Mouse (Mus musculus) spleen, adult 2 months (tissue): ENCODE results near the gene Slc9a2. TPM values are rescaled to one million over a fixed set of nuclear protein-coding genes. Genes with fewer than 3 reads are reported as not detected.

Source experiments
- DNase-seq, 2 experiments: peaks; one replicate each; pipeline versions ENCODE4 v3.0.0 to v3.0.0-alpha.2; 2012 to 2021; ENCODE audit warnings: low spot score in 2 of 2, low read depth in 1 of 2
- H3K27ac ChIP-seq: fragments of 200-500 bp; 2 replicates; pipeline ENCODE4 v1.5.1; 2012; ENCODE audit warnings: low read length, inconsistent platforms; ENCODE audit not compliant: insufficient read depth
- H3K27me3 ChIP-seq: fragments of 200-500 bp; 2 replicates; pipeline ENCODE4 v1.6.1; 2012; ENCODE audit warnings: mild to moderate bottlenecking, moderate library complexity, low read length, inconsistent platforms; ENCODE audit not compliant: control insufficient read depth, insufficient read depth
- H3K36me3 ChIP-seq: fragments of 200-500 bp; 2 replicates; pipeline ENCODE4 v1.6.1; 2012; ENCODE audit warnings: mild to moderate bottlenecking, low read length, inconsistent platforms; ENCODE audit not compliant: control insufficient read depth, insufficient read depth
- H3K4me1 ChIP-seq: fragments of 200-500 bp; 2 replicates; pipeline ENCODE4 v1.6.1; 2011; ENCODE audit warnings: inconsistent platforms; ENCODE audit not compliant: control insufficient read depth, insufficient read depth, insufficient read length
- H3K4me3 ChIP-seq: fragments of 200-500 bp; 2 replicates; pipeline ENCODE4 v1.5.1; 2011; ENCODE audit warnings: mild to moderate bottlenecking, inconsistent platforms; ENCODE audit not compliant: insufficient read depth, insufficient read length; ENCODE audit errors: extremely low read depth
- CTCF ChIP-seq: fragments of 200-500 bp; IDR thresholded peaks from 2 replicates; pipeline ENCODE4 v1.5.1; 2011; ENCODE audit warnings: mild to moderate bottlenecking, inconsistent platforms; ENCODE audit not compliant: insufficient read depth, insufficient read length, insufficient replicate concordance; ENCODE audit errors: extremely low read depth
- POLR2A ChIP-seq: fragments of 200-500 bp; IDR thresholded peaks from 2 replicates; pipeline ENCODE4 v1.6.1; 2011; ENCODE audit warnings: low read depth, low read length, inconsistent platforms
- WGBS: fragments of 180-500 bp; shearing (Covaris S2); methylation state at CpG from one replicate; pipeline ENCODE4 v1.1.7; 2018; 5-methylcytosine and 5-hydroxymethylcytosine counted together
- polyA plus RNA-seq: library from polyadenylated mRNA; depleted of rRNA; stranded (reverse); fragments of >200 nt; gene quantifications from 2 replicates; pipeline ENCODE4 v1.2.3, GENCODE M21; 2012

Gene Slc9a2
- polyA plus RNA-seq, 1 experiment = 0.09 TPM

- H3K36me3 ChIP-seq = no peaks in the 10 kb centered on the region
- H3K4me1 ChIP-seq = no peaks in the 10 kb centered on the region
- DNase-seq = no peak
- no peak overlapping the region for H3K4me3 ChIP-seq
- H3K27ac ChIP-seq = no peak overlapping the region
- no peaks in the 10 kb centered on the region for H3K27me3 ChIP-seq
- TF ChIP-seq POLR2A (no peak), CTCF (no peak)
- WGBS = 91% methylated on average over 6 of the region's 6 CpGs
Measured at GRCm38 (mm10) chr1:40759751-40760445, 79.5 kb downstream of the Slc9a2 start.

GRCm38 (mm10) chr1:40764042-40764441 lies 83.7 kb downstream of the Slc9a2 start:
- WGBS = 81% methylated on average over 1 of the region's 1 CpGs

GRCm38 (mm10) chr1:40764701-40765275 lies 84.4 kb downstream of the Slc9a2 start:
- H3K27me3 ChIP-seq = no peaks in the 10 kb centered on the region
- no peak overlapping the region for H3K4me3 ChIP-seq
- WGBS = 68% methylated on average over 15 of the region's 15 CpGs
- DNase-seq = no peak
- no peaks in the 10 kb centered on the region for H3K36me3 ChIP-seq
- no peak overlapping the region for H3K27ac ChIP-seq
- H3K4me1 ChIP-seq = no peaks in the 10 kb centered on the region
- TF ChIP-seq CTCF (no peak), POLR2A (no peak)

More at GRCm38 (mm10) chr1:40764042-40764441, 83.7 kb downstream of the Slc9a2 start:
- Histone ChIP-seq H3K27ac (no peak overlapping the region), H3K4me3 (no peak overlapping the region), H3K27me3 (no peaks in the 10 kb centered on the region), H3K36me3 (no peaks in the 10 kb centered on the region), H3K4me1 (no peaks in the 10 kb centered on the region)
- TF ChIP-seq CTCF (no peak), POLR2A (no peak)
- DNase-seq = no peak

GRCm38 (mm10) chr1:40765521-40765920 lies 85.1 kb downstream of the Slc9a2 start:
- no peaks in the 10 kb centered on the region for H3K4me1 ChIP-seq
- no peak overlapping the region for H3K4me3 ChIP-seq
- WGBS = 92% methylated on average over 12 of the region's 12 CpGs
- TF ChIP-seq POLR2A = no peak
- TF ChIP-seq CTCF = no peak
- no peak for DNase-seq
- H3K27ac ChIP-seq = no peak overlapping the region
- no peaks in the 10 kb centered on the region for H3K36me3 ChIP-seq
- no peaks in the 10 kb centered on the region for H3K27me3 ChIP-seq

GRCm38 (mm10) chr1:40767588-40767987 lies 87.2 kb downstream of the Slc9a2 start:
- Histone ChIP-seq H3K36me3 (no peaks in the 10 kb centered on the region), H3K4me1 (no peaks in the 10 kb centered on the region), H3K27ac (no peak overlapping the region), H3K4me3 (no peak overlapping the region), H3K27me3 (no peaks in the 10 kb centered on the region)
- WGBS = 87% methylated on average over 18 of the region's 18 CpGs
- TF ChIP-seq CTCF (no peak), POLR2A (no peak)
- no peak for DNase-seq

- H3K36me3 ChIP-seq = no peaks in the 10 kb centered on the region
- WGBS = 29% methylated on average over 6 of the region's 6 CpGs
- H3K4me1 ChIP-seq = no peaks in the 10 kb centered on the region
- no peak overlapping the region for H3K4me3 ChIP-seq
- DNase-seq = peak in 1 of 2 experiments; percentile 6
- H3K27me3 ChIP-seq = no peaks in the 10 kb centered on the region
- TF ChIP-seq CTCF = peak; percentile 18; the same call in 1 of the 2 replicates
- TF ChIP-seq POLR2A = no peak
- no peak overlapping the region for H3K27ac ChIP-seq
Measured at GRCm38 (mm10) chr1:40768606-40769005, 88.2 kb downstream of the Slc9a2 start.
